Mouse (Mus musculus) lung, postnatal 0 days (tissue): Measurements from ENCODE around the gene Dsp. TPM values are rescaled to one million over a fixed set of nuclear protein-coding genes. Genes with fewer than 3 reads are reported as not detected.

Experiments used
- ATAC-seq: fragments of 200-750 bp; cut with Nextera tagmentation; 2 replicates; pipeline ENCODE4 v1.8.0; 2017; ENCODE audit warnings: moderate library complexity
- DNase-seq: peaks from one replicate; pipeline ENCODE4 v3.0.0-alpha.2; 2016; ENCODE audit warnings: low spot score
- H3K27ac ChIP-seq: fragments of 300-500 bp; sonication (generic); 2 replicates; pipeline ENCODE4 v1.5.1; 2014; ENCODE audit warnings: antibody characterized with exemption, mild to moderate bottlenecking, low read length, mixed read lengths
- H3K27me3 ChIP-seq: fragments of 300-500 bp; sonication (generic); replicated peaks from 2 replicates; pipeline ENCODE4 v1.6.1; 2014; ENCODE audit warnings: low read length, mixed read lengths; ENCODE audit not compliant: insufficient read depth
- H3K36me3 ChIP-seq: fragments of 300-500 bp; sonication (generic); 2 replicates; pipeline ENCODE4 v1.6.1; 2014; ENCODE audit warnings: low read length, mixed read lengths; ENCODE audit not compliant: insufficient read depth
- H3K4me1 ChIP-seq: fragments of 300-500 bp; sonication (generic); 2 replicates; pipeline ENCODE4 v1.6.1; 2014; ENCODE audit warnings: antibody characterized with exemption, low read depth, low read length, mixed read lengths; ENCODE audit not compliant: insufficient read depth
- H3K4me2 ChIP-seq: fragments of 300-500 bp; sonication (generic); replicated peaks from 2 replicates; pipeline ENCODE4 v1.6.1; 2014; ENCODE audit warnings: low read depth, mild to moderate bottlenecking, low read length, moderate library complexity, mixed read lengths
- H3K4me3 ChIP-seq: fragments of 300-500 bp; sonication (generic); 2 replicates; pipeline ENCODE4 v1.5.1; 2014; ENCODE audit warnings: low read depth, low read length
- H3K9ac ChIP-seq: fragments of 300-500 bp; sonication (generic); replicated peaks from 2 replicates; pipeline ENCODE4 v1.6.1; 2014; ENCODE audit warnings: low read depth, mild to moderate bottlenecking
- H3K9me3 ChIP-seq: fragments of 300-500 bp; sonication (generic); 2 replicates; pipeline ENCODE4 v1.6.1; 2016; ENCODE audit warnings: low read length, mixed read lengths
- CTCF ChIP-seq: IDR thresholded peaks from 2 replicates; pipeline ENCODE4 v1.5.1; 2016; ENCODE audit warnings: antibody characterized with exemption, mild to moderate bottlenecking
- EP300 ChIP-seq: IDR thresholded peaks from 2 replicates; pipeline ENCODE4 v1.6.1; 2016; ENCODE audit warnings: antibody characterized with exemption, mild to moderate bottlenecking, control low read depth
- whole genome bisulfite sequencing: fragments of 180-500 bp; shearing (Covaris S2); extraction: QIAGEN DNeasy Blood & Tissue Kit; methylation state at CpG from one replicate; pipeline ENCODE4 v1.1.7; 2014; 5-methylcytosine and 5-hydroxymethylcytosine counted together
- polyA plus RNA-seq: library from polyadenylated mRNA; unstranded; fragments of >200 nt; fragmentation: Nextera tagmentation; extraction: Ambion mirVana; gene quantifications from 2 replicates; pipeline ENCODE4 v1.2.1, GENCODE M21; 2015

The Dsp gene
- polyA plus RNA-seq, 1 experiment from 2014 or later: 5.5 TPM

DNA sequence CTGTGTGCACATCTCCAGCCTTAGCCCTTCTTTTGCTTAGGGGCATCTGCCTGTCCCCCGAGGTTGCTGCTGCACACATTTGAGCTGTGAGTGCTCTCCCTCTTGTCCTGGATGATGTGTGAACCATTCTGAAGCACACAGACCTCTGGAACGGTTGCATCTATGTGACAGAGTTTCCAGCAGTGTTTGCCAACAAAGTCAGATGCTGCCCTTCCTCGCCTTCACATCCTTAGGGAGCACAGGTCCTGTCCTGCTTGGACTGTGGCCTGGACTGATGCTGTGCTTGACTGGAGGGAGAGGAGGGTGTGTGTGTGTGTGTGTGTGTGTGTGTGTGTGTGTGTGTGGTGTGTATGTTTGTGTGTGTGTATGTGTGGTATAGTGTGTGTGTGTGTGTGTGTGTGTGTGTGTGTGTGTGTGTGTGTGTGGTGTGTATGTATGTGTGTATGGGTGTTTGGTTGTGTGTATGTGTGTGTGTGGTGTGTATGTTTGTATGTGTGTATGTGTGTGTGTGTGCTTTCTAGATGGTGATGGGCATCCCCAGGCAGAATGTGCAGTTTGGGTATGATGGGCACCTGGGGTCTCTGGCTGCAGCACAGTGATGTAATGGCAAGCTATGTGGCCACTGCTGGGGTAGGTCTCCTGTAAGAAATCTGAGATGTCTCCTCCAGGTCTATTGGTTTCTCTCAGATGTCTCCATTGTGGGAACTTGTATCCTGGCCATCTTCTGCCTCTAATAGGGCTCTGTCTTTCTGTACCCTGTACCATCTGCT, 81.9 kb downstream of the Dsp start:
- no peak overlapping the region for H3K27ac ChIP-seq
- no peaks in the 10 kb centered on the region for H3K27me3 ChIP-seq
- TF ChIP-seq EP300: no peak
- TF ChIP-seq CTCF: no peak
- no peaks in the 10 kb centered on the region; the same call in 1 of the 2 replicates for H3K36me3 ChIP-seq
- DNase-seq: no peak
- H3K4me1 ChIP-seq: no peaks in the 10 kb centered on the region
- no peak overlapping the region for H3K9ac ChIP-seq
- no peak overlapping the region for H3K4me3 ChIP-seq
- H3K9me3 ChIP-seq: no peaks in the 10 kb centered on the region
- H3K4me2 ChIP-seq: no peak overlapping the region
- no peak for ATAC-seq
- WGBS: 54% methylated on average over 3 of the region's 3 CpGs

DNA sequence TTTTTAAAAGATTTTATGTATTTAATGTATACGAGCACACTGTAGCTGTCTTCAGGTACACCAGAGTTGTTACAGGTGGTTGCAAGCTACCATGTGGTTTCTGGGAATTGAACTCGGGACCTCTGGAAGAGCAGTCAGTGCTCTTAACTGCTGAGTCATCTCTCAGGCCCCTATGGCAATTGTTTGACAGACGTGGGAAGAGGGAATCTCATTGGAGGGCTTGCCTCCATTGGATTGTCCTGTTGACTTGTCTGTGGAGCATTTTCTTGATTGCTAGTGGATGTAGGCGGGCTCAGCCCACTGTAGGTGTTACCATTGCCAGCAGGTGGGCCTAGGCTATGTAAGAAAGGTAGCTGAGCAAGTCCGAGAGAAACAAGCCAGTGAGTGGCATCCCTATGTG, 83.6 kb downstream of the Dsp start:
- 70% methylated on average over 5 of the region's 5 CpGs for WGBS
- no peak for DNase-seq

DNA sequence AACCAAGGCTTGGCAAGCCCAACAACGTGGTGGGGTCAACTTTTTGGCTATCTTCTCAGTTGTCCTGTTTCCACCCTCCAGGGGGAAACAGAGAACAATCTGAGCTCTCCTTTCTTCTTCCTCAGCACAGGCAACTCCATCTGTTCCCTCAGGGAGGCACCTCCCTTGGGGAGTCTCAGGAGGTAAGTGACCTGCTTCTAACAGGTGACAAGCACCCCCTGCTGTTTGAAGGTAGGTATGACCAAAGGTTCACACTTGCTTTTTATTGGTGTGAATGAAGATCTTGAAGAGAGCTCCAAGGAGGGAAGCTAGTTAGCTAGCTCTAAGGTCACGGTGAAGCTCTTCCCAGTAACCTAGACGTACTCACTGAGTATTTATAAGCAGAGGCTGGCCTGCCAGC, 84.3 kb downstream of the Dsp start:
- Histone ChIP-seq H3K9ac (no peak overlapping the region), H3K4me3 (no peak overlapping the region), H3K36me3 (no peaks in the 10 kb centered on the region), H3K27me3 (no peaks in the 10 kb centered on the region), H3K27ac (no peak overlapping the region), H3K9me3 (no peaks in the 10 kb centered on the region), H3K4me1 (no peaks in the 10 kb centered on the region), H3K4me2 (no peak overlapping the region)
- no peak for TF ChIP-seq EP300
- peak; percentile 58 for TF ChIP-seq CTCF
- no peak for ATAC-seq
- DNase-seq: peak; percentile 23
- WGBS: 84% methylated on average over 3 of the region's 3 CpGs

More for the DNA sequence above, 83.6 kb downstream of the Dsp start:
- no peaks in the 10 kb centered on the region for H3K27me3 ChIP-seq
- H3K9me3 ChIP-seq: no peaks in the 10 kb centered on the region
- no peak overlapping the region for H3K4me3 ChIP-seq
- ATAC-seq: no peak
- no peak overlapping the region for H3K27ac ChIP-seq
- no peaks in the 10 kb centered on the region for H3K36me3 ChIP-seq
- no peak overlapping the region for H3K9ac ChIP-seq
- TF ChIP-seq EP300 (no peak), CTCF (no peak)
- no peak overlapping the region for H3K4me2 ChIP-seq
- H3K4me1 ChIP-seq: no peaks in the 10 kb centered on the region

DNA sequence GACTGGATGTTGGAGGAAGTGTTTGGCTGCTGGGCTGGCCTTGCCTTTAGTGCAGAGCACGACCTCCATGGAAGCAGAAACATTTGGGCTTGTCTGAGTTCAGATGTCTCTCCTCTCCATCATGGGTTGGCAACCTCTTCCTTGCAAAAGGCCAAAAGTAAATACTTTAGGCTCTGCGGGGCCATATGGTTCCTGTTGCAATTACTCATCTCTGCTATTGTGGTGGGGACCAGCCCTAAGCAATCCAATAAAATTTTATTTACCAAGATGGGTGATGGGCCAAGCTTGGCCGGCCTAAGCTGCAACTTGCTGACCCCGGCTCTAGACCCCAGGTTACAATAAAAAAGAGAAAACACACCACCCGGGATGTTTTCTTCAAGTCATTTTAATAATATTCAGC, 97.1 kb downstream of the Dsp start:
- TF ChIP-seq EP300 (no peak), CTCF (no peak)
- H3K9ac ChIP-seq: no peak overlapping the region
- ATAC-seq (peak; percentile 25; the same call in 1 of the 2 replicates), DNase-seq (peak; percentile 17)
- no peak overlapping the region for H3K4me2 ChIP-seq
- H3K4me3 ChIP-seq: no peak overlapping the region
- H3K4me1 ChIP-seq: no peaks in the 10 kb centered on the region
- no peak overlapping the region for H3K27ac ChIP-seq
- no peaks in the 10 kb centered on the region for H3K36me3 ChIP-seq
- no peaks in the 10 kb centered on the region for H3K27me3 ChIP-seq
- no peaks in the 10 kb centered on the region for H3K9me3 ChIP-seq
- WGBS: 47% methylated on average over 5 of the region's 5 CpGs

Other genes with a start within 250 kb of the Dsp start
- gene Ssr1, start 157.1 kb upstream of the Dsp start, polyA plus RNA-seq: 95.5 and 96.2 TPM in 2 replicates
- gene Riok1, start 114.3 kb upstream of the Dsp start, polyA plus RNA-seq: 29.5 and 33.9 TPM in 2 replicates
- gene Cage1, start 114.2 kb upstream of the Dsp start, polyA plus RNA-seq: 1.5 and 1.8 TPM in 2 replicates
- gene Snrnp48, start 53.6 kb downstream of the Dsp start, polyA plus RNA-seq: 24.0 and 24.8 TPM in 2 replicates
- 3.0 and 3.8 TPM in 2 replicates for gene Bmp6, start 193.8 kb downstream of the Dsp start, polyA plus RNA-seq